Mouse (Mus musculus): ENCODE results near the gene Gm17387. TPM values are rescaled to one million over a fixed set of nuclear protein-coding genes. Genes with fewer than 3 reads are reported as not detected.

Gm17387 gene
- not detected in 3 replicates for total RNA-seq (2017)

GRCm38 (mm10) chr7:141028831-141029230 lies at the start of gene Gm17387:
Gene Gm17387 (plus strand): TSS chr7:141029131.
- no peak for ATAC-seq (replicated peaks; ENCODE audit: insufficient number of reproducible peaks, low FRiP score, low TSS enrichment, poor library complexity, severe bottlenecking)

DNA sequence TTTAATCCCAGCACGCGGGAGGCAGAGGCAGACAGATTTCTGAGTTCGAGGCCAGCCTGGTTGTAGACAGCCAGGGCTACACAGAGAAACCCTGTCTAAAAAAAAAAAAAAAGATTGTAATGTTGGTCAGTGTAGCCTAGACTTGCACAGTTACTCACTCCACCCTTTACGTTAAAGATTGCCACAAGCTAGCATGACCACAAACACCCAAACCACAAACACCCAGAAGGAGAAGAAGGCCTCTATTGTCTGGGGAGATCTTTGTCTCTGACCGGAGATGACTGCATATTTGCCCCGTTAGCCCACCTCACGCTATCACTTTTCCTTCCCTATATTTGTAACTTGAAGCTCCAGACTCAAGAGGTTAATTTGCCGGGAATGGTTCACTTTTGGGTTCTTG lies 47.2 kb upstream of the Gm17387 start:
- ATAC-seq (replicated peaks; ENCODE audit: insufficient number of reproducible peaks, low FRiP score, low TSS enrichment, poor library complexity, severe bottlenecking) = peak; percentile 91

DNA sequence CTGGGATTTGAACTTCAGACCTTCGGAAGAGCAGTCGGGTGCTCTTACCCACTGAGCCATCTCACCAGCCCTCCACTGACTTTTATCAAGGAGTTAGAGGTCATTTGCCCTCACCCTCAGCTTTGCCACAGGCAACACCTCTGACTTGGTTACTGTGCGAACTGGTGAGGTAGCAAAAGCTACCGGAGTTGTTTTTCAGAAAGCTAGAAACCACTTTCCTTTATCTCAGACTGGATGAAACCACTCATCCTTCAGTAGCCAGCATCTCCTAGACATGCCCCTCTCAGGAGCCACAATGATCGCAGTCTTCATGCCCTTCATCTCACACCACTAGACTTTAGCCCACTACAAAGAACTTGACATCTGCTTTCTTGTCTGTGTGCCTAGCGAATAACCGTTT lies 46.0 kb upstream of the Gm17387 start:
- ATAC-seq (replicated peaks; ENCODE audit: insufficient number of reproducible peaks, low FRiP score, low TSS enrichment, poor library complexity, severe bottlenecking) = no peak

- ATAC-seq (replicated peaks; ENCODE audit: insufficient number of reproducible peaks, low FRiP score, low TSS enrichment, poor library complexity, severe bottlenecking) = no peak
Observed at GRCm38 (mm10) chr7:140987182-140988138, 41.5 kb upstream of the Gm17387 start.

GRCm38 (mm10) chr7:140989022-140989421 lies 39.9 kb upstream of the Gm17387 start:
- ATAC-seq (replicated peaks; ENCODE audit: insufficient number of reproducible peaks, low FRiP score, low TSS enrichment, poor library complexity, severe bottlenecking) = no peak

DNA sequence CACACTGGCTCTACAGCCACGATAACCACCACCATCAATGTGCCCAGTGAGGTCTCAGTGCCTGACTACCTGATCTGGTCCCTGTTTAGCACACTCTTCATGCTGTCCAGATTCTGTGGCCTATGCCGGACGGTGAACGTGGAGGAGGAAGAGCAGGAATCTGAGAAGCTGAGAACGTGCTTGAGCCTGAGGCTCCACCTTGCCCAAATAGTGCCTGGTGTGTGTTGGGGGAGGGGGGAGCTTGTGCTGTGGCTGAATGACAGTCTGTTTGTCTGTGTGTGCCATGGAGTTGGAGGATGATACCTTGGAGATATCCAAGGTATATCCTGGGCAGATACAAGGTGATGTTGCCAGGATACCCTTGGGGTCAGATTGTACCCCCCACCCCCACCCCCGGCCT lies 38.7 kb upstream of the Gm17387 start:
- no peak; the same call in 1 of the 2 replicates for ATAC-seq (replicated peaks; ENCODE audit: insufficient number of reproducible peaks, low FRiP score, low TSS enrichment, poor library complexity, severe bottlenecking)

DNA sequence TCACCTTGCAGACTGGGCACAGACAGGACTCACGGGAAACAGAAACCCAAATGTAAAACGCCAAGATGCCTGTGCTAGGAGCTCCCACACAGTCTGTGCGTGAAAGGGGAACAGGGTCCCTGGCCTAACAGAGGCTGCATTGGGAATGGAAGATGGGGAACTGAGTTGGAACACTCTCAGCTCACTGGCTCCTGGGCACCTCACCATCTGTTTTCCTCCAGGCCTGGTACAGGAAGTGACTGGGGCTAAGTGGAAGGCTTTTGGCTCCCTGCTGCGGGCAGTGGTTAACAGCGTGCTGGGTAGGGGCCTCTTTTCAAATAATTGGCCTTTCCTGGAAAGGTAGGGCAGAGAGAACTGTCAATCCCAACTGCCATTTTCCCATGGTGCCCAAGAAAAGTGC lies 38.3 kb upstream of the Gm17387 start:
- peak; percentile 45; the same call in 1 of the 2 replicates for ATAC-seq (replicated peaks; ENCODE audit: insufficient number of reproducible peaks, low FRiP score, low TSS enrichment, poor library complexity, severe bottlenecking)

DNA sequence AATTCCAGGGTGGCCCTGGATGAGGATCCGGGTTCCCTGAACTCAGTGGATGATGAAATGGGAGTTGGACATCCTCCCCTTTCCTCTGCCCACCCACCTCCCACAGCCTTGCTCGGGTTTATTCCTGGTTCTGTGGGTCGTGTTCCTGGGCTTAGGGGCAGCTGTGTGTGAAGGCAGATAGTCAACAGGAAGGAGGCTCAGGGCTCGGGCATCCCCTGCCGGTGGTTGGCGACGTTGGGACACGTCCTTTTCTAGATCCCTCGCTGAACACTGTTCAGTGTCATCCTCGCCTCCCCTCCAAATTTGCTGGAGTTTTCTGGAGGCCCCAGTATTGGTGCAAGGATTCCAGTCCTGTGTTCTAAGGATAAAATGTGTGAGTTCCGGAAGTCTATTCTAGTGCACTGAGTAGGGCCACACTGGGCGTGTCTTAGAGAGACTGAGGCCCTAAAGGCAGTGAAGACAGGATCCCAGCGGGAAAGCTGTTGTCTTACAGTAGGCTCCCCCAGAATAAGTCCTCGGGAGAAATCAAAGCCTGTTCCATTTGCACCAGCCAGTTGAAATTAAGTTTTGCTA lies 37.7 kb upstream of the Gm17387 start:
- ATAC-seq (replicated peaks; ENCODE audit: insufficient number of reproducible peaks, low FRiP score, low TSS enrichment, poor library complexity, severe bottlenecking) = no peak

- peak; percentile 81 for ATAC-seq (replicated peaks; ENCODE audit: insufficient number of reproducible peaks, low FRiP score, low TSS enrichment, poor library complexity, severe bottlenecking)
Observed at GRCm38 (mm10) chr7:140997817-140998216, 31.1 kb upstream of the Gm17387 start.

- ATAC-seq (replicated peaks; ENCODE audit: insufficient number of reproducible peaks, low FRiP score, low TSS enrichment, poor library complexity, severe bottlenecking) = peak; percentile 90
Observed at GRCm38 (mm10) chr7:140998853-140999700, 29.9 kb upstream of the Gm17387 start.

DNA sequence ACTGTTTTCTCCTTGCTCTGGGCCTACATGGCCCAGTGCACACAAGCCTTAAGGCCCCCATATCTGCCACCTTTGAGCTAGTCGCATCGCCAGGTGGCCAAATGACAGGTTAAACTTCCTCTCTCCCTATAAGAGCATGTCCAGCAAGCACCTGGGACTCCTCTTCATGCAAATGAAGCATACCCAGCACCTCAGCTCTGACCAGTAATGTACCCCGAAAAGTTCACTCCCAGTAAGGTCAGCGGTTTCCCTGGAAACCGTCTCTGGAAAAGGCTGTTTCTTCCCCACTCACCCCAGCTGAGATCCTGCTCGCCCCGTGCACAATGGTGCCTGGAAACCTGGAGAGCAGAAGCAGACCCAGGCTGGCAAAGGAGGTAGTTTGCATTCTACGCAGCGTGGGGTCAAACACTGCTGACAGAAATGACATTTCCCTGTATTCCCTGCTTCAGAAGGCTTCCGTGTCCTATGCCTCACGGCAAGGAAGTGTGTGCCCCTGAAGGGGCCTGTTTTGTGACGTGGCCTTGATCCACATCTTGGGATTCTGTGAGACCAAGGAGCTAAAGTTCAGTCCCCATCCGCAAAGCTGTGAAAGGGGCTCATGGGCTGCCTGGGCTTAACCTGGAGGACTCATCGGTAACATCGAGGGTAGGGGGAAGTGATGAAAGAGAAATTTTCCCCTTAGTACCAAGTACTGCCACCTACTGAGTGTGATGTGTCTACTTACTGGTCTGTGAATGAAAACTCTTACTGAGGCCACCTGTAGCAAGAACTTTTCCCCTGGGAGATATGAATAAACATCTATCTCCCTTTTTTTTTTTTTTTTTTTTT lies 27.8 kb upstream of the Gm17387 start:
- no peak for ATAC-seq (replicated peaks; ENCODE audit: insufficient number of reproducible peaks, low FRiP score, low TSS enrichment, poor library complexity, severe bottlenecking)

- no peak for ATAC-seq (replicated peaks; ENCODE audit: insufficient number of reproducible peaks, low FRiP score, low TSS enrichment, poor library complexity, severe bottlenecking)
Observed at GRCm38 (mm10) chr7:141003248-141004010, 25.5 kb upstream of the Gm17387 start.

GRCm38 (mm10) chr7:141006446-141006845 lies 22.5 kb upstream of the Gm17387 start:
- no peak for ATAC-seq (replicated peaks; ENCODE audit: insufficient number of reproducible peaks, low FRiP score, low TSS enrichment, poor library complexity, severe bottlenecking)

GRCm38 (mm10) chr7:141006914-141007313 lies 22.0 kb upstream of the Gm17387 start:
- no peak for ATAC-seq (replicated peaks; ENCODE audit: insufficient number of reproducible peaks, low FRiP score, low TSS enrichment, poor library complexity, severe bottlenecking)

DNA sequence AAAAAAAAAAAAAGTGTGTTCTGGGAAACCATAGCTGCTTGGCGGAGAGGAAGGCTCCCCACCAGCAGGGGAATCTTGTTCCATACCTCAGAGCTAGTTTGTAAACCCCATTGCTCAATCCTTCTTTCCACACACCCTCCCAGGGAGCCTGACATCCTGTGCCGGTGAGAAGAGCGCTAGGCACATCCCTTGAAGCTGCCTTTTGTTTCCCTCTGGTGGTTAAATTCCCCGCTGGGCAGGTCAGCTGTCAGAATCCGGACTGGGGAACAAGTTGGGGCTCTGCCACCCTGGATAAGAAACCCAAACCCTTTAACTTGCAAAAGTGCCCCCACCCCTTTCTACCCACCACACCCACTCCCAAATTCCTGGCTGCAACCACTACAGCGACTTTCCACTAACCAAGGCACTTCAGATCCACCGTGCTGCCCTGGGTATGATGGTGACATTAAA lies 20.6 kb upstream of the Gm17387 start:
- ATAC-seq (replicated peaks; ENCODE audit: insufficient number of reproducible peaks, low FRiP score, low TSS enrichment, poor library complexity, severe bottlenecking) = 0 out of 2 replicates have a peak, but pooled peaks have one; percentile 11

- peak; percentile 85 for ATAC-seq (replicated peaks; ENCODE audit: insufficient number of reproducible peaks, low FRiP score, low TSS enrichment, poor library complexity, severe bottlenecking)
Observed at GRCm38 (mm10) chr7:141008938-141009660, 19.8 kb upstream of the Gm17387 start.

DNA sequence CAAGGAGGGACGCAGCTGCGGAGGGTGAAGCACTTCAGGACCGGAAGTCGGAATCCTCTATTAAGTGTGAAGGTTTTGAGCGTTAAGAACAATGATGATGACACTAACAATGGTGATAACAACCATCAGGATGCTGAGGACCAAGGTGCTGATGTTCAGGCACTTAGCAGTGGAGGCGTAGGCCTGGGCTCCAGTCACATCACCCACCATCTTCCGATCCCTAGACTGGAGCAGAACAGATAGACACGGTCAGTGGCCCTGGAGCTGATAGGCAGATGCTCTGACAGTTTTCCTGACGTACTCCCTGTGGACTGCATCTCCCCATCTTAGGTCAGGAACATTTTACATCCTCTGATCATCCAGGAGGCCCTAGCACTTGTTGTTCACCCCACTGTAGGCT lies 19.3 kb upstream of the Gm17387 start:
- ATAC-seq (replicated peaks; ENCODE audit: insufficient number of reproducible peaks, low FRiP score, low TSS enrichment, poor library complexity, severe bottlenecking) = no peak
